Mouse (Mus musculus): ENCODE data around the gene Nedd9.

Nedd9 gene

GRCm38 (mm10) chr13:41486606-41487408 is at the start of gene Nedd9:
Gene Nedd9, minus strand, starts transcription at chr13:41487362.
- DNase-seq: no peak

DNA sequence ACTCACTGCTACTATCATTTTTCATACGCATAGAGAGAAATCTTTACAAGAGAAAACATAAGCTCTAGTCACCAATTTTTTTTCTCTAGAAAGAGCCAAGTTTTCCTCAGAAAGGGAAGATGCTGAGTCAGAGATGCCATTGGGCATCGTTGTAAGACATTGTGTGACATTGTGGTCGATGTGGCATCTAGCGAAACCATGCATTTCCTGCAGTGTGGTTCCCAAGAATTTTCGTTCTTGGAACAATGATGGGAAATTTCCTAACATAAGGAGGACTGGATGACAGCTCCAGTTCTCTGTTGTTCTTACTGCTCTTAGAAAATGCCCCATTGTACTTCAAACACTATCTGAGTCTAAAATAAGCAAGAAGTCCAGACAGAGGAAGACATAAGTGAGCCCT is 45.5 kb upstream of the Nedd9 start:
- DNase-seq: no peak

- no peak for DNase-seq
Measured at GRCm38 (mm10) chr13:41530326-41530725, 43.2 kb upstream of the Nedd9 start.

DNA sequence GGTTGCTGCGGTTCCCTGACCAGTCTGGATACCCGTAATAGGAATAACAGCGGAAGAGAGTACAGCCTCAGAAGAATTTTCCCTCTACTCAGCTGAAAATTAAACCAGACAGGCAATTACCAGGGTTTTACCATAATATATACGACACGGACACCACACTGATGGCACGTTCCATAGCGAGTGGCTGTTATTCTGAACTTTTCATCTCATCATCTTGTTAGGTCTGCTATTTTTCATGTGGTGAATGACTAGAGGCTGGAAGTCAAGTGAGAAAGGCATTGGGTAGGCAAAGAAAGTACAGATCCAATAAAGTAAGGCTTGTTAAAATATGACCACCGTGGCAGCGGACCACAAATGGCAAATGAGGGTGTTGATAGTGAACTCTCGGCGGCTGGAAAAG is 37.0 kb upstream of the Nedd9 start:
- DNase-seq: no peak

DNA sequence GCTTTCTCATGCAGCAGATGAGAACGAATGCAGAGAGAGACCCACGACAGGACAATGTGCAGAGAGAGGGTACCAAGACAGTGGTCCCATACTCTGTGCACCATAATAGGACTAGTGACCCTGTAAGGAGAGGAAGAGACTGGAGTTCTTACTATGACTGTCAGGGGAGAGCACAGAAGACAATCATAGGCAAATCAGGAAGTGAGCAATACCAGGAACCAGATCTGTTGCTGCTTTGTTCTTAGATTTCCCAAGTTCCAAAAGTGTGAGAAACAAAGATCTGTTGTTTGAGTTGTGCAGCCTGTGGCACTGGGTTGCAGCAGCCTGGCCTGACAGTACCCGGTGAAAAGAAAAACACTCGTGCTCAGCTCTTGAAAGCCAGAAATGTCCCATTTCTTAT is 34.1 kb upstream of the Nedd9 start:
- no peak for DNase-seq

- no peak for DNase-seq
Measured at GRCm38 (mm10) chr13:41520549-41521161, 33.5 kb upstream of the Nedd9 start.

GRCm38 (mm10) chr13:41519792-41520191 is 32.6 kb upstream of the Nedd9 start:
- no peak for DNase-seq

DNA sequence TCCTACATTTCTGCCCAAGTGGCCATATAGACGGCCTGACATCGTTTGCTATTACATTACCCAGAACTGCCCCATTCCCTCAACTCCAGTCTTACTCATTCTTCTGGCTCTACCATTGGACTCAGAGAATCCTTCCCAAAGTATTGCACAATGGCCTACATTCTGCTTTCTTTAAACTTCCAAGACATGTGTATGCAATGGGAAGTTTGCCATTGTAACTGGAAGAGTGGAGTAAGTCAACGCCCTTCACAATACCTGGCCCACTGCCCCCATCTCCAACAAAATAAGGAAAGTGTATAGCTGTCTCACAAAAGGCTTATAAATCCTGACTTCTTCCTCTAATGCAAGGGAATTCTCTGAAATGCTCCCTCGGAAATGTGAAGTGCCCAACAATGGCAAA is 30.0 kb upstream of the Nedd9 start:
- no peak for DNase-seq

DNA sequence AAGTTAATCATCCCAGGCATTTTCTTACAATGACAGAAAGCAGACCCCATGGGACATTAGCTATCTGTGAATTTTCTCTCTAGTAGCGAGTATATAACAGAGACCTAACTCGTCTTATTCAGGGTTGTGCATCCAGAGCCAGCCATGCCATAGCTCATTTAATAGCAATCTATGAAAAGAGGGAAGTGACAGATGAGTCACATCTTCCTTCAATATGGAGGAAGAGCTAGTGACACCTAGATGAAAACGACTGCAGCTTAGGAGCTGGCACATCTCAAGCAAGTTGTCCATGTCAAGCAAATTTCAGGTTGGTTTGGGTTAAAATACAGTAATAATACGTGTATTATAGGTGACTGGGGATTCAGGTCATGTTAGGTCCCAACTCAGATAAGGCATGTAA is 28.6 kb upstream of the Nedd9 start:
- no peak for DNase-seq

- DNase-seq: no peak
Measured at GRCm38 (mm10) chr13:41514918-41515317, 27.8 kb upstream of the Nedd9 start.

- no peak for DNase-seq
Measured at GRCm38 (mm10) chr13:41513456-41513855, 26.3 kb upstream of the Nedd9 start.

GRCm38 (mm10) chr13:41512243-41512642 is 25.1 kb upstream of the Nedd9 start:
- no peak for DNase-seq

- DNase-seq: no peak
Measured at GRCm38 (mm10) chr13:41510631-41511419, 23.7 kb upstream of the Nedd9 start.

- no peak for DNase-seq
Measured at GRCm38 (mm10) chr13:41505594-41505993, 18.4 kb upstream of the Nedd9 start.

- no peak for DNase-seq
Measured at GRCm38 (mm10) chr13:41504997-41505396, 17.8 kb upstream of the Nedd9 start.

- DNase-seq: no peak
Measured at GRCm38 (mm10) chr13:41504448-41504847, 17.3 kb upstream of the Nedd9 start.

- no peak for DNase-seq
Measured at GRCm38 (mm10) chr13:41502917-41503301, 15.7 kb upstream of the Nedd9 start.

- no peak for DNase-seq
Measured at GRCm38 (mm10) chr13:41502136-41502916, 15.2 kb upstream of the Nedd9 start.

- DNase-seq: no peak
Measured at GRCm38 (mm10) chr13:41500793-41501192, 13.6 kb upstream of the Nedd9 start.

DNA sequence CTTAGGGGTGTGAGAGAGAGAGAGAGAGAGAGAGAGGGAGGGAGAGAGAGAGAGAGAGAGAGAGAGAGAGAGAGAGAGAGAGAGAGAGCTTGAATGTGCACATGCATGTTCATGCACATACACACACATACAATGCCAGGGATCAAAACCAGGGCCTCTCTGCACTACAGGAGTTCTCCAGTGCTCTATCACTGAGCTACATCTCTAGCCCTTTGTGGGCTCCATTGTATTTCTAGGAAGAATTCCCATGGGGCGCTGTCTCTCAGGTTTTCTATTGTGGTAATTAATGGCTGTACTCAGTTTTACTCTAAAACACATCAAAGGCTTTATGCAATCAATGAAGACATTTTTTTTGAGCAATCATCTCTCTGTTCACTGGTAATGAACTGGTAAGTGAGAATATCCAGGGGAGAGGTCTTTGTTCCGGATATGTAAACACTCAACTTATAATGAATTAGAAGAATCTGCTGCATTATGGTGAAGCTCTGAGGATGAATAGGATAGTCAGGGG is 11.5 kb upstream of the Nedd9 start:
- DNase-seq: no peak

GRCm38 (mm10) chr13:41494681-41495080 is 7.5 kb upstream of the Nedd9 start:
- no peak for DNase-seq

- no peak for DNase-seq
Measured at GRCm38 (mm10) chr13:41491981-41492702, 5.0 kb upstream of the Nedd9 start.

All from right cerebral cortex, postnatal 25 days (tissue).